Mouse (Mus musculus) lung, postnatal 14 days (tissue): ENCODE results near the gene Kcna6.
A peak's percentile ranks its signal among the peaks of the same experiment; 100 is the strongest.

Experiments
- DNase-seq: peaks from one replicate; pipeline ENCODE4 v3.0.0; 2021

Kcna6 gene

DNA sequence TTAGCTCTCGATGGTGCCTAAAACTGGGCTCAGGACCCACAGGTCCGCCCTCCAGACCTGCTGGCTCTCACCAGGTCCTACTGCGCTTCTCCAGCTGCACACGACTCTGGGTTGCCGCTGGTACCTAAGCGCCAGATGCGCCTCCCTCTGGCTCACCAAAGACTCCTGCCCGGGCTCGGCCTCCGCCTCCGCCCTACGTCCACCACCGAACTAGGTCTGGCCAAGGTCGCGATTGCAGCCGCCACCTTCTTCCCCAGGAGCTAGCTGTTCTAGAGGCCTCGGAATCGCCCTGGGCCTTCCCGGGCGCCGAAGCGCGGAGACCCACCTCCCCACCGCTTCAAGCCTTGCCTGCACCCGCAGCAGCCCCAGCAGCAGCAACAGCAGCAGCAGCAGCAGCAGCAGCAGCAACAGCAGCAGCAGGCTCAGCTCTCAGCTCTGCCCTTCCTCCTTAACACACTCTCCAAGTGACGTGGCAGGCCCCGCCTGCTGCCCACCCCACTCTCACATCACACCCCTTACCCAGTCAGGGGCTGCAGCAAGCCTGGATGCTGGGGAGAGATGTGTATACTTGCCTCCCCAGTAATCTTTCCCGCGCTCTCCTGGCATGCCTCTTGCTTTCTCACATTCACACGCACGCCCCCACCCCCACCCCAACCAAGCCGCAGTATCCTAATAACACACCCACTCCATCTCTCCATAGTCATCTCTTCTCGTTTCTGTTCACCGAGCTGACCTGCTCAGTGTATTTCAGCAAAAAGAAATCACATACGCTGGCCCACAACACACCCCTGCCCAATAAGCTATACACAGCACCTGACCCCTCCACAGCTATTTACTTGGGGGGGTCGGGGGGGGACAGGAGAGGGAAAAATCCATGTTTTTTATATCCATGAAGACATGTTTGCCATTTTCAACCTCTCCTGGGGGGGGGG lies at the start of gene Kcna6:
Kcna6 (minus strand) TSS at position 464 of the 932 bp plus-strand sequence.
- DNase-seq = no peak

DNA sequence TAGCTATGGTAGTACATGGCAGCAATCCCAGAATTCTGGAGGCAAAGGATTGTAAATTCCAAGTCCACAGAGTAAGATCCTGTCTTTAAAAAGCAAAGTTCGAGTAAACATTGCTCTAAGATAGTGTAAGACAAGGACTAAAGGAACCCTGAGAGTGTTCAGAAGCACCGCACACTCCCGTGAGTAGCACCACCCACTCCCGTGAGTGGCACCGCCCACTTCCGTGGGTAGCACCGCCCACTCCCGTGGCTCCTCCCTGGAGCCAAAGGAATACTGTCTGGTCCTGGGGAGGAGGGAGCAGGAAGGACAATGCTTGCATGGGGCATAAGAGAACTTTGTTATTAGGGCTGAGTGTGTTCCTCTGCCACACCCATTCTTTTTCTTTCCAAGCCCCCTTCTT lies 48.4 kb upstream of the Kcna6 start:
- DNase-seq = no peak

DNA sequence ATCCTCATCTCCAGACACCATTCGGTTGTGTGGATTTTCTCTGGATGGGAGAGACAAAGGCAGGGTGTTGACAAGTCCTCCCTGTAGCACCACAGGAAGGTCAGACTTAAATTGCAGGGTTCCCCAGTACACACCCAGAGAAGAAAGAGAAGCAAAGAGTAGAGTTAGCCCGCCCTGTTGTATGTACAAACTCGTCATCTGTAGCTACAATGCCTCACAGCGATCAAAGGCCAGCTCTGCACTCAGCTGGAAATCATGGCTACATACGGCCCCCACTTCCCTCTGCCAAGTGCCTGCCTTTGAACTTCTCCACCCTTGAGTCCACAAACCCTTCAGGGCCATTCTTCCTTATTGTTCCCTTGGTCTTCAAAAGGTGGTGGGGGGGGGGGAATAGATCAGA lies 43.7 kb upstream of the Kcna6 start:
- no peak for DNase-seq

DNA sequence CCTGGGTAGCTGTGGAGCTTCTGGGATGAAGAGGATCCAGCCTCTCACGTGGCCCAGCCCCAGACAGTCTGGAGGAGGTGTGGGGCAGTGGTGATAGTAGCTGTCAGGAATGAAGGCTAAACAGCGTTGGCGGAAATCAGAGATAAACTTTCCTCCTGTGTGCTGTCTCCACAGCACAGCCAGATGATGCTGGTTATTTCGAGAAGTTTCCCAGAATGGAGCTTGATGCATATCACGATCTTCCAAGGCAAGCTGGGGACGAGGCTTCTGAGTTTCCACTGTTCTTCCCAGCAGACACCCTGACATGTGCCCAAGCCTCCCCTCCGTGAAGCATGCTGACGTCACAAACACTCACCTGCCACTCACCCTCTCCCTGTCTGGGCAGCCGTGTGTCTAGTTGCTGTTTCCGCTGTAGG lies 43.2 kb upstream of the Kcna6 start:
- no peak for DNase-seq

DNA sequence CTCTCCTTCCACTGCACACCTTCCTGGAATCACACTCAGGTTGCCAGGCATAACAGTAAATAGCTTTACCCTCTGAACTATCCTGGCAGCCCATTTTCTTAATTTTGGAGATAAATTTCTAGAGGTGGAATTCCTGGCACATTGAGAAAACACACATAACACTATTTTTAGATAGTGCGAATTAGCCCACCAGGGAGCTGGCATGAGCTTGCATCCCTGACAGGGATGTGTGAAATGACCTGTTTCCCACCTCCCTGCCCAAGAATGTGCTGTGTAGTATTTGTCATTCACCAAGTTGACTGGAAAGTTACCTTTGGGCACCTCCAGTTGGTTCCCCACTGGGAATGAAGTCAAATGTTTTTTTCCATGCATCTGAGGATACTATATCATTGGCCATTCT lies 42.6 kb upstream of the Kcna6 start:
- no peak for DNase-seq

DNA sequence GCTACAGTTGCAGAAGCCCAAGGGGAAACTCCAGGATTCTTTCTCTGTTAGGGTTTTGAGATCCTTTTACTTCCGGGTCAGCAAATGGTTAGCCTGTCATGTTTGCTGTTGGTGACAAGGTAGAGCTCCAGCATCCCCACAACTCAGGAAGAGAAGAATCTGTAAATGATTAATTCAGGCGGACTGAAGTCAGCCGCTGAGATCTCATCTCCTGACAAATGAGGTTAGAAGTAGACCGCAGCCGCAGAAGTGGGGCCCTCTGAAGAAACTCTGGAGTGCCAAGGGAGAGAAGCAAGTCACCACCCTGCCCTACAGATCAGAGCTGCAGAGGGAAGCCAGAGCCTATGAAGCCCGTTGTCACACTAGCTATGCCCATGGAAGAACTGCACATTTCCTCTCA lies 37.4 kb upstream of the Kcna6 start:
- no peak for DNase-seq

DNA sequence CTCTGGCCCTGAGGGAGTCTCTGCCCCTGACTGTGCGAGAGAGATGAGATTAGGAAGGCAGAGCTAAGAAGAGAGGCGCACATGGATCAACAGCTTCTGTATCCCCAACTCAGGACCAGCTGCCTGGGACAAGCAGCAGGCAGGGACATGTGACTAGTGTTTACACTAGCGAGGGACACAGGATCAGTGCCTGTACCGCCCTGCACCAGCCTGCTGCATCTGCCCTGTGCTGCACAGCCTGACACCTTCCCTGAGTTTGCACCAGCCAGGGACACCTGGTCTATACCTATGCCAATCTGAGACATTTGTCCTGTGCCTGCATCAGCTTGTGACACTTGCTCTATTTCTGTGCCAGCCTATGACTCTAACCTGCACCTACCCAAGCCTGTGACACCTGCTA lies 33.4 kb upstream of the Kcna6 start:
- no peak for DNase-seq

DNA sequence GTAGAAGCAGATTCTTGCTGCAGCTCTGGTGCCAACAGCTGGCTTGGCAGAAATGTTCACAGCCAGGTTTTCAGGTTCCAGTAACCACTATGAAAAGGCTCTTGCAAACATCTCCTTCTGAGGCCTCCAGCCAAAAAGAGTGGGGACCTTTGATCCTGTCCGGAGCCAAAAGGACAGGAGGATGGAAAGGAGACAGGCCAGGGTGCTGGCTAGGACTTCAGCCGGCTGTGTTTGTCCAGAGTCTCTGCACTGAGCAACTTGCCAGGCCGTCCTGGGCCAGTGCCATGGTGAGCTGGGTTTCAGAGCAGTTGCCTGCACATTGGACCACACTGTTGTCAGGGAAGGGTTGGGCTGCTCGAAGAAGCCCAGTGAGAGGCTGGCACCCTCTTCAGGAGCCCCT lies 31.9 kb upstream of the Kcna6 start:
- peak; percentile 38 for DNase-seq

DNA sequence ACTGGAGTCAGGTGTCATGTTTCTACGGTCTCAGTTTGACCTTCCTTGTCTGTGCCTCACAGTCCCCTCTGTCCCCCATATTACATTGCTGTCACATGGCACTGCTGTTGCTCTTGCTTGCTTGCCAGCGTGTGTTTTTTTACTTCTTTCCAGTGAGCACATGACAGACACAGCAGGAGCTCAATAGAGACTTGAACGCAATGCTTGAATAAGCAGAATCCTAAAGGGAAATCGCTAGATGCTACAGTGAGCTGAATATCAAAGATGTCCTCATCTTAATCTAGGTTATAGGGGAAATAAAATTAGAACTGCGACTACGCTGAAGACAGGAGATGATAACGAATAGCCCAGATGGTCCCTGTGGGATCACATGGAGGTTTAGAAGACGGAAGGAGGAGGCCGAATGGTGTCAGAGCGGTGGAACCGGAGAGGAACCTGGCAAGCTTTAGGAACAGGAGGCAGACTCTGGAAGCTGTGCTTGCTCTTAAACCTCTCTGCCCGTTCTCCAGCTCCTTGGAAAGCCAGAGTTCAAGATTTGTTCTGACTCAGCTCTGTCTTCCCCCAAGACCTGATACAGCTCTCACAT lies 29.8 kb upstream of the Kcna6 start:
- no peak for DNase-seq

DNA sequence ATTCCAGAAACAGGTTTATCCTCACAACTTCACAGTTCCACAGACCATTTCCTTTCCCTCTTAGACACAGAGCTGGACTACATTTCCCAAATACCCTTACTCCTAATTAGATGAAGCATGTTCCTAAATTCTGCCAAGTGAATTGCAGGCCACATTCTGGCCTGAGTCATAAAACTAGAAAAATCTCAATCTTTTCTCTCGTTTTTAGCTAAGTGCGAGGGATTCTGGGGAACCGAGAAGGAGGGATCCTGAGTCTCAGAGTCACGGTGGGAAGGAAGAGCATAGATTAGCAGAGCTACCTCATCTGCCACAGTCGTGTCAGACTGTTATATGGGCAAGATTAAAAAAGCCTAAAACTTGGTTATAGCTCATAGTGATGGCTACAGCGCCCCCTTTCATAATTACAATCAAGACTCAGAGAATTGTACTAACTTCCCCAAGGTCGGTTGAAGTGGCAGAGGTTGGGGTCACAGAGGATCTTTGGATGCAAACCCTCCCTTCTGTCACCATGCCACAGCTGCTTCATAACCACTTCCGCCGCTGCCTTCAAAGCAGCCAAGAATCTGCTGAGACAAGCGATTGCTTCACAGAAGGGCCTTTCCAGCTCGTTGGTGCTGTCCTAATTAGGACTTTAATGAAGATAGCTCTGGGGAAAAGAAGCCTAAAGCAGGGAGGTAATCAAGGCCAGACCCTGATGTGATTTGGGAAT lies 28.6 kb upstream of the Kcna6 start:
- DNase-seq = peak; percentile 35

DNA sequence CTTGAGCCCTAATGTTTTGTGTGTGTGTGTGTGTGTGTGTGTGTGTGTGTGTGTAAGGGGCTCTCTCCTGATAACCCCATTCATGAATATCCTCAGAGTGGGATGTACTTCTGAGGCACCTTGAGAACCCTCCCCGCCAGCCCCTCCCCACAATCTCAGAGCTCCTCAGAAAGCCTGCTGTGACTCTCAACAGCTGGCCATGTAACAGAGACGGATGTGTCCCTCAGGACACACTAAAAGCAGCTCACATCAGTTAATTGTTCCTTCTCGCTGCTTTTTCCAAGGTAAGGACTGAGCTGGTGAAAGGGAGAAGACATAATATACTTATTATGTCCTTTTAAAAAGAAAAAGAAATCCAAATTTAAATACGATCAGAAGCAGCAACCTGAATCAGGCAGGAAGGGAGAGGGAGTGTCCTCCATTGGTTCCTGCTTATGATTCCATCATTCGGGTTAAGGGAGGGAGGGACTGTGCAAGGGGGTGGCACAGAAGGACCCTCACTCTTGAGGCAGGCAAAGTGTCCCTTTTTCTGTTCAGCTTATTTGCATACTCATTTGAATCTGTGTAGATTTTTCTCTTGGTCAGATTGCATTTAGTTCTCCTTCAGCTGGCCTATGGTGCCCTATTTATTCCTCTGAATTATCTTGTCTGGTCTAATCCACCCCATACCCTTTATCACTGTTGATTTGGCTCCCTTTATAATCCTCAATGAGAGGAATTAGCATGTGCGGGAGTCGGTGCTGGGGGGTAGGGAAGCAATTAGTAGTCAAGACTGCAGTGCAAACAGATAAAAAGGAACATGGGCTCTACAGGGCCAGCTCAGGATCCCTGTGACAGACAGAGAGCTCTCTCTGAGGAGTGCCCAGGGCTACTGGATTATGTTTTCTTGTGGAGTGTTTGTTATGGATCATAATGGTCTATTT lies 27.4 kb upstream of the Kcna6 start:
- no peak for DNase-seq

DNA sequence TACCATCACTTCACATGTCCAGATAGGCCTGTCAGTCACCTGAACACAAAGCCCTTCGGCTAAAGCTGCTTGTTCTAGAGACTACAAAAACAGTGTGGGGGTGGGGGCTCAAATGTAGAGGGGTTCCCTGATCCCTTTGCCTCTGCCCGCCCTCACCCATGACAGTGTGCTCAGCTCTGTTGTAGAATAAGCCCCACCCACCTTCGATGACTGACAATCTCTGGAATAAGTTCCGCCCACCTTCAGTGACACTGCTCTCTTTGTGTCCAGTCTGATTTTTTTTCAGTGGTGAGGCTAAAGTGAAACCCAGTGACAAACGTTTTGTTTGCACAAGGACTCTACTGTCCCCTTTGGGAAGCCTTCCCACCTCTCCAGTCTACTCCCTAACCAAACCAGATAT lies 26.1 kb upstream of the Kcna6 start:
- DNase-seq = no peak

DNA sequence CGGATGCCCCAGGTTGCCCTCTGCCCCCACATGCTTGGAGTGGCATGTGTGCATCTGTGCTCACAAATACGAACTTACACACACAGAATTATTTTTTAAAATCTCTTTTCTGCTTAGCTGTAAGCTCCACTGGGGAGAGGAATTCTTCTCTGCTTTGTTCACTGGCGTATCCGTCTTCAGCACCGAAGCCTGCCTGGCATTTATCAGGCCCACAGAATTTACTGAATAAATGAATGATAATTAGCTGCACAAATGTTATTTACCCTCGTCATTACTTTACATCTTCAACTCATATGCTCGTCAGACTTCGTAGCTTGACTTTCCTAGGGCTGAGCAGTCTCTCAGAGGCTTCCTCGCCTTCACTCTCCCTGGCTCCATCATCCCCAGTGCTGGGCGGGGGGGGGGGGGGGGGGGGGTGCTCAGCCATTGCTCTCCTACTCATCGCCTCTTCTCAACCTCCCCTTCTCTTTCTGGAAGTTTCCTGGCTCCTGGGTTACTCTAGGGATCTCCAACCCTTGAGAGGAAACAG lies 24.2 kb upstream of the Kcna6 start:
- DNase-seq = no peak

DNA sequence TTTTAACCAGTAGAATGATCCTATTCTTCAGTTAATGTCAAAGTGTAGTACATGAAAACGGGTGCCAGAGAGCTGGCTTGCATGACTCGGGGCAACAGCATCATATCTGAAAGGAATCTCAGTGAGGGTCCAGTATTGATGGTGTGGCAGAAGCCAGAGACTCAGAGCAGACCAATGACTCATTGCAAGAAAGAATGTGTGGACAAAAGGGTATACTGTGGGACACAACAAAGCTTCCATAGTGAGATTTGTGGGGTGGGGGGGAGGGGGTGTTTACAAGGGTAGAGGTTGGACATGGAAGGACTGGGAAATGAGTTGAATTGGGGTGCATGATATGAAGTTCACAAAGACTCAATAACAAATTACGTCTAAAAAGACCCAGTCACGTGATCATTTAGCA lies 20.9 kb upstream of the Kcna6 start:
- no peak for DNase-seq

DNA sequence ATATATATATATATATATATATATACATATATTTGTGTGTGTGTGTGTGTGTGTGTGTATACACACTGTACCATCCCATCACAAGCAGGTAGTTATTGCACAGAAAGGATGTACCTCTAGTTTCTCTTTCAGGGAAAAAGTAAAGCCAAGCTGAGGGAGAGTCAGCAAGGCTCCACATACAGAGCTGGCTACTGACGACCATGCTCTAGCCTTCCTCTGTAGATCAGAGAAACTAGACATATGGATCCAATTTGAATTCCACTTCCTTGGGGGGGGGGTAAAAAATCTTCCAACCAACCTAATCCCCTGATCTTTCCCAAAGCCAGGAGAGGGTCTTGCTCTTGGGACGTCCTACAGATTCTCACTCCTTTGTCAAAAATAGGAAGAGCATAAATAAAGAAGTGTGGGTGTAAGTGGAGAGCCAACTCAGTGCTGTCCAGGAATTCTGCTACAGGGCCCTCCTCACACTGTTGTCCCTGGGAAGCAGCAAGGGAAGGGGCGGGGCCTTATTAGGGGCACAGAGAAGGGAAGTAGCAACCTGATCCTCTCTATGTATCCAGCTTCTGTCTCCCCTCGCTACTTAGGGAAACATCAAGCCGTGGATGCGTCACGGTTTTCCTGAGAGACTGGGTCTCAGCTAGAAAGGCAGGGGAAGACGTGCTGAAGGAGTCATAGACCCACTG lies 15.4 kb upstream of the Kcna6 start:
- DNase-seq = no peak

DNA sequence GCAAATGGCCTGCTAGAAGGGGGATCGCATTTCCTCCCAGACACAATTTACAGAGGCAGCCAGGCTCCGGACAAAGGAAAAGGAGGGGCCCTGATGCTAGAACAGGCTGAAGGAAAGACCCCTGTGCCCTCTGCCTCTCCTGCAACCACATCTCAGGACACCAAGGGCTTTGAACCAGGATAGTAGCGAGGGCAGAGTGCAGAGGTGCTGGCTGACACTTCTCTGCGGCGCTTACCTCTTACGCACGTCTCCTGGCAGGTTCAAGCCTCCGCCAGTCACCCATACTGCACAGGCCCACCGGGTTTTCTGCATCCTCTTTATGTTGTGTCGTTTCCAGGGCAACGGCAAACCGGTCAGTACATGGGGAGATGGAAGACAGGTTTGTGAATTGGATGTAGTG lies 12.0 kb upstream of the Kcna6 start:
- no peak for DNase-seq

DNA sequence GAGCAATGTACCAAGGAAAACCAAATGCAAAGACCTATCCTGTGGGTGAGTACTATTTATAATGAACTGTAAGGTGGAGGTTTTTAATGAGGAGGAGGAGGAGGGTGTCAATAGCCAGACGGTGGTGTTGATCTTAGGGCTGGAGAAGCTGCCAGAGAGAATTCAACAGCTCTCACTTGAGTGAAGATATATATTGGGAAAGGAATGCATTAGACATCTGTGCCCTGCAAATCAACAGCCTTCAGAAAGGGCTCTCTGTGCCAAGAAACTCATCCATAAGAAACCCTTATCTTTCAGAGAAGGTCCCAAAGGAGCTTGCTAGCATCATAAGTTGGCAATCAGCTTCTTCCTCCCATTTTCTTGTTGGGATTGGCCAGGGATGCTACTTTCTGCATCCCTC lies 5.4 kb upstream of the Kcna6 start:
- no peak for DNase-seq

DNA sequence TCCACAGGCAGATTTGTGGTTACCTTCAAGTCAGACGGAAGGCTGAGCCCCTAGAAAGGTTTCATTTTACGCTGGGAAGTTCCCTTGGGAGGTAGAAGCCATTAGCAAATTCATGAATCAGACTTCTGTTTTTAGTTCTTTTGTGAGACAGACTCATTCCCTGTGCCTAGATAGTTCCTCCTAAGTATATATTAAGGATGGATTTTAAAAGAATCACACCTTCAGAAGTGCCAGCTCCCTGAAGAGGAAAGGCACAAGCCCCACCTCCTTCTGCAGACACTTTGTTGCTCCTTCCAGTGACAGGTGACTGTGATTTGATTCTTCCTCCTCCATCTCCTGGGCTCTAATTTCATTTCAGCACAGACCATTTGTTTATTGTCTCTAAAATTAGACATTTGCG lies 2.1 kb upstream of the Kcna6 start:
- DNase-seq = no peak

DNA sequence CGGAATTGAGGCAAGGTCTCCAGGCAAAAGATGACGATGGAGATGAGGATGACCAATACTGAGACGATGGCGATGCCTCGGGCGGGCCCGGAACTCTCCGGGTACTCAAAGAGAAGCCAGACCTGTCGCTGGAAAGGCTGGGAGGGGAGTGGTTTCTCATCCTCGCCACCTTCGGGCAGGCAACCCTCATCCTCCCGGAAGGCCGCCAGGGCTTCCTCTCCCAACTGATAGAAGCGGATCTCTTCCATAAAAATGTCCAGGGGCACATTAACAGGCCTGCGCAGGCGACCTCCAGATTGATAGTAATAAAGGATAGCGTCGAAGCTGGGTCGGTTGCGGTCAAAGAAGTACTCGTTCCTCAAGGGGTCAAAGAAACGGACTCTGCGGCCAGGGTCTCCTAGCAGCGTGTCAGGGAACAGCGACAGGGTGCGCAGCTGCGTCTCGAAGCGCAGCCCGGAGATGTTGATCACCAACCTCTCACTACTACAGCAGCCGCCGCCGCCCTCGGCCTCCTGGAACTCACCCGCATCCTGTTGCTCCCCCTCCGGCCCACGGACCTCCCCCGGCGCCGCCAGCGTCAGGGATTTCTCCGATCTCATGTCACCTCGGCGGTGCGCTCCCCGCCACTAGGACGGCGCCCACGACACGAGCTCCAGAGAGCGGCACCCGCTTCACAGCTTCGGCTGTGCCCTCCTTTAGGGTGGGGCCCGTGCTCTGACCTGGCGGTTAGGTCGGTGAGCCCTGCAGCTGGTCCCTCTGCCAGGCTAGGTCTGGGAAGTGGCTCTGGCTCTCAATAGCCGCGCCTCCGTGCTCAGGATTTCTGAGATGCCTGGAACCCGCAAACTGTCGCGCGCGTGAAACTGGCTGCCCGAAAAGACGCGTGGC lies 906 bp downstream of the Kcna6 start:
- DNase-seq = no peak

DNA sequence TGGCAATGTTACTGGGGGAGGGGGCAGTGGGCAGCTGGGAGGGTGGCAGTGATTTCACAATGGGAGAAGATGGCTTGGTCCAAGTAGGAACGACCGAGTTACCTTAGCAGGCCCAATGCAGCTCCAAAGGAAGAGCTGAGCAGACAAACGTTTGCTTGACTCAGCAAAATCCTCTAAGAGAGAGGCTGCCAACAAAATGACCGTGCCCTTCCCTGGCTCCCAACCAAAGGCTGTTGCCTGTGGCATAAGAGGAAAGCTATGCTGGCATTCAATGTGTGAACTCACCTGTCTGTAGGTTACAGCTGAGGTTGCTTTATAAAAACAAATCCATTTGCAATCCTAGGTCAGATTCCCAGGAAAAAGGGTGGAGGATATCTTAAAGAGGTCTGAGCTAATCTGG lies 3.5 kb downstream of the Kcna6 start:
- DNase-seq = no peak

DNA sequence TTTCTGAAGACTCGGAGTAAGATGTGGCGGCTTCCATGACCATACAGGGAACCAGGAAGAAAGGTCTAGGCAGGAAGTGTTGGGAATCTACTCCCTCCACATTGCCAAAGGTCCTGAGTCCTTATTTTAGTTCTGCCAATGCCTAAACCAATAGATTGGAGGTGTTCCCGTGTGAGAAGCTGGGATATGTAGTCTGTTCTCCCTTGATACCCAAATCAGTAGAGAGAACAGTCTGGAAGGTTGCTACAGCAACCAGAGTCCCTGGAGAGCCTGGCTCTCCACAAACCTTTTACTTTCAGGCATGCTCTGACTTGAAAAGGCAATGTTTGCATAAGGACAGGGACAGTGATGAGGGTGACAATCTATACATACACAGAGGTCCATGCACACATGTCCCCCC lies 4.7 kb downstream of the Kcna6 start:
- no peak for DNase-seq
